Mouse (Mus musculus) embryonic facial prominence, embryonic 13.5 days (tissue): ENCODE data around the gene Bzw1. TPM values are rescaled to one million over a fixed set of nuclear protein-coding genes. Genes with fewer than 3 reads are reported as not detected.
A peak's percentile ranks its signal among the peaks of the same experiment; 100 is the strongest.

Experiments
- ATAC-seq: fragments of 200-750 bp; cut with Nextera tagmentation; 2 replicates; pipeline ENCODE4 v1.8.0; 2017; ENCODE audit warnings: low read depth; ENCODE audit not compliant: insufficient number of reproducible peaks, insufficient read depth, low FRiP score, low TSS enrichment
- H3K27ac ChIP-seq: fragments of 300-500 bp; sonication (generic); 2 replicates; pipeline ENCODE4 v1.5.1; 2015; ENCODE audit warnings: moderate library complexity, mild to moderate bottlenecking, inconsistent platforms
- H3K27me3 ChIP-seq: fragments of 300-500 bp; sonication (generic); 2 replicates; pipeline ENCODE4 v1.6.1; 2015; ENCODE audit warnings: mild to moderate bottlenecking, inconsistent platforms
- H3K36me3 ChIP-seq: fragments of 300-500 bp; sonication (generic); 2 replicates; pipeline ENCODE4 v1.6.1; 2015; ENCODE audit warnings: mild to moderate bottlenecking, inconsistent platforms
- H3K4me1 ChIP-seq: fragments of 300-500 bp; sonication (generic); 2 replicates; pipeline ENCODE4 v1.6.1; 2015; ENCODE audit warnings: inconsistent platforms
- H3K4me2 ChIP-seq: fragments of 300-500 bp; sonication (generic); 2 replicates; pipeline ENCODE4 v1.6.1; 2015; ENCODE audit warnings: moderate library complexity, mild to moderate bottlenecking, inconsistent platforms
- H3K4me3 ChIP-seq: fragments of 300-500 bp; sonication (generic); 2 replicates; pipeline ENCODE4 v1.5.1; 2015; ENCODE audit warnings: mild to moderate bottlenecking, inconsistent platforms
- H3K9ac ChIP-seq: fragments of 300-500 bp; sonication (generic); 2 replicates; pipeline ENCODE4 v1.6.1; 2015; ENCODE audit warnings: mild to moderate bottlenecking, inconsistent platforms
- H3K9me3 ChIP-seq: fragments of 300-500 bp; sonication (generic); 2 replicates; pipeline ENCODE4 v1.6.1; 2016; ENCODE audit warnings: inconsistent platforms
- whole genome bisulfite sequencing: fragments of 180-500 bp; shearing (Covaris S2); methylation state at CpG from one replicate; pipeline ENCODE4 v1.1.7; 2015; ENCODE audit warnings: mixed read lengths; 5-methylcytosine and 5-hydroxymethylcytosine counted together
- polyA plus RNA-seq: library from polyadenylated mRNA; unstranded; fragments of >200 nt; fragmentation: Nextera tagmentation; extraction: Ambion mirVana; gene quantifications from 2 replicates; pipeline ENCODE4 v1.2.1, GENCODE M21; 2015

Gene Bzw1
- polyA plus RNA-seq, 1 experiment from 2014 or later: 384 TPM

- ATAC-seq: no peak
- Histone ChIP-seq H3K9ac (no peak overlapping the region), H3K4me3 (no peak overlapping the region)
These were observed 11.0 kb downstream of the Bzw1 start for GRCm38 (mm10) chr1:58403745-58404144.

DNA sequence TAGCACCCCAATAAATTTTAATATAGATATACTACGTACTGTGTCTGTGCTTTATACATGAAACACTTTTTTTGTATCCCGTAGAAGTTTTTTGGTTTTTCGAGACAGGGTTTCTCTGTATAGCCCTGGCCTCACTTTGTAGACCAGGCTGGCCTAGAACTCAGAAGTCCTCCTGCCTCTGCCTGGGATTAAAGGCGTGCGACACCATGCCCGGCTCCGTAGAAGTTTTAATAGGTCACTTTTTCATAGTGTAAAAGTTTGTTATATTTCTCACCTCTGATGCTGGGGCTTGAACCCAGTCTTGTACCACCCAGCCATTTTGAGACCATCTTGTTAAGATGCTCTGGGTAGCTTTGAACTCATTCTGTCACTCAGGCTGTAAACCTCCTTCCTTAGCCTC is 14.6 kb downstream of the Bzw1 start:
- no peaks in the 10 kb centered on the region for H3K27me3 ChIP-seq
- no peak for ATAC-seq
- H3K27ac ChIP-seq: no peak overlapping the region
- H3K4me3 ChIP-seq: no peak overlapping the region
- peaks cover 77% of the 10 kb centered on the region for H3K36me3 ChIP-seq
- WGBS: 97% methylated on average over 7 of the region's 7 CpGs
- H3K9ac ChIP-seq: no peak overlapping the region
- H3K4me1 ChIP-seq: no peaks in the 10 kb centered on the region
- no peaks in the 10 kb centered on the region for H3K9me3 ChIP-seq
- no peak overlapping the region for H3K4me2 ChIP-seq

More at GRCm38 (mm10) chr1:58403745-58404144, 11.0 kb downstream of the Bzw1 start:
- H3K27ac ChIP-seq: no peak overlapping the region
- H3K4me1 ChIP-seq: no peaks in the 10 kb centered on the region
- peaks cover 83% of the 10 kb centered on the region for H3K36me3 ChIP-seq
- no peaks in the 10 kb centered on the region for H3K27me3 ChIP-seq
- no peaks in the 10 kb centered on the region for H3K9me3 ChIP-seq
- H3K4me2 ChIP-seq: no peak overlapping the region
- WGBS: 95% methylated on average over 5 of the region's 5 CpGs

- Histone ChIP-seq H3K9ac (no peak overlapping the region), H3K27me3 (no peaks in the 10 kb centered on the region), H3K9me3 (no peaks in the 10 kb centered on the region), H3K27ac (no peak overlapping the region), H3K36me3 (peaks cover 77% of the 10 kb centered on the region), H3K4me1 (no peaks in the 10 kb centered on the region), H3K4me3 (no peak overlapping the region), H3K4me2 (no peak overlapping the region)
- WGBS: 82% methylated on average over 6 of the region's 6 CpGs
- ATAC-seq: no peak
These were observed 15.4 kb downstream of the Bzw1 start for GRCm38 (mm10) chr1:58408141-58408540.

- Histone ChIP-seq H3K9ac (no peak overlapping the region), H3K27me3 (no peaks in the 10 kb centered on the region), H3K36me3 (peaks cover 77% of the 10 kb centered on the region), H3K4me1 (no peaks in the 10 kb centered on the region), H3K9me3 (no peaks in the 10 kb centered on the region), H3K27ac (0 out of 2 replicates have a peak overlapping the region, but pooled peaks have one; percentile 16), H3K4me3 (no peak overlapping the region), H3K4me2 (no peak overlapping the region)
- ATAC-seq: no peak
- 81% methylated on average over 5 of the region's 5 CpGs for WGBS
These were observed 17.0 kb downstream of the Bzw1 start for GRCm38 (mm10) chr1:58409553-58410197.

DNA sequence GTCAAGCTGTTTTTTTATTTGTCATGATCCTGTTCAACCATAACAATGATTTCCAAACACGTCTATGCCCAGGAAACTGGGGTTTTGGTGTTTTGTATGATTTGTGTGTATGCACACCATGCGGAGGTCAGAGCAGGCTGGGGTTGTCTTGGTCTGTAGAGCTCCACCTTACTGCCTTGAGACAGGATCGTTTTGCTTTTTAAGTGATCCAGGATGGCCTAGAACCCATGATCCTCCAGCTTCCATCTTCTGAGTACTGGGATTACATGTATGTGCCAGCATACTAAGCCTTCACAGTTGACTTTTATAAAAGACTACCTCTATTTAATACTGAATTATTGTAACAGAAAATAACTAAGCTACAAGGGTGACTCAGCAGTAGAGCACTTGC is 17.5 kb downstream of the Bzw1 start:
- Histone ChIP-seq H3K4me3 (no peak overlapping the region), H3K4me1 (no peaks in the 10 kb centered on the region), H3K27ac (0 out of 2 replicates have a peak overlapping the region, but pooled peaks have one; percentile 16), H3K9ac (no peak overlapping the region), H3K9me3 (no peaks in the 10 kb centered on the region), H3K27me3 (no peaks in the 10 kb centered on the region), H3K4me2 (no peak overlapping the region), H3K36me3 (peaks cover 81% of the 10 kb centered on the region)
- ATAC-seq: no peak
- WGBS: 80% methylated on average over 3 of the region's 3 CpGs

- Histone ChIP-seq H3K27me3 (no peaks in the 10 kb centered on the region), H3K9ac (no peak overlapping the region), H3K4me1 (no peaks in the 10 kb centered on the region), H3K36me3 (peaks cover 81% of the 10 kb centered on the region), H3K4me2 (no peak overlapping the region), H3K4me3 (no peak overlapping the region), H3K9me3 (no peaks in the 10 kb centered on the region), H3K27ac (no peak overlapping the region)
- no peak for ATAC-seq
- WGBS: 92% methylated on average over 7 of the region's 7 CpGs
These were observed 18.1 kb downstream of the Bzw1 start for GRCm38 (mm10) chr1:58410776-58411175.

- Histone ChIP-seq H3K27ac (no peak overlapping the region), H3K27me3 (no peaks in the 10 kb centered on the region), H3K36me3 (peaks cover 90% of the 10 kb centered on the region), H3K4me3 (no peak overlapping the region), H3K9ac (no peak overlapping the region), H3K9me3 (no peaks in the 10 kb centered on the region), H3K4me2 (no peak overlapping the region), H3K4me1 (0 out of 2 replicates have a peak, but pooled peaks cover 2% of the 10 kb centered on the region)
- 32% methylated on average over 1 of the region's 1 CpGs for WGBS
- no peak for ATAC-seq
These were observed 22.7 kb downstream of the Bzw1 start for GRCm38 (mm10) chr1:58415442-58415841.

GRCm38 (mm10) chr1:58416048-58416447 is 23.4 kb downstream of the Bzw1 start:
- no peaks in the 10 kb centered on the region for H3K27me3 ChIP-seq
- H3K36me3 ChIP-seq: peaks cover 87% of the 10 kb centered on the region
- H3K9me3 ChIP-seq: no peaks in the 10 kb centered on the region
- 86% methylated on average over 2 of the region's 2 CpGs for WGBS
- H3K27ac ChIP-seq: no peak overlapping the region
- no peak overlapping the region for H3K4me2 ChIP-seq
- no peak overlapping the region for H3K4me3 ChIP-seq
- ATAC-seq: no peak
- H3K4me1 ChIP-seq: peaks cover 5% of the 10 kb centered on the region
- H3K9ac ChIP-seq: no peak overlapping the region

GRCm38 (mm10) chr1:58420032-58420431 is 27.3 kb downstream of the Bzw1 start:
- Histone ChIP-seq H3K4me2 (no peak overlapping the region; the same call in 1 of the 2 replicates), H3K9me3 (no peaks in the 10 kb centered on the region), H3K27ac (no peak overlapping the region), H3K4me1 (peaks cover 20% of the 10 kb centered on the region), H3K36me3 (peaks cover 57% of the 10 kb centered on the region), H3K9ac (no peak overlapping the region), H3K4me3 (no peak overlapping the region), H3K27me3 (no peaks in the 10 kb centered on the region)
- no peak for ATAC-seq
- 87% methylated on average over 10 of the region's 10 CpGs for WGBS

GRCm38 (mm10) chr1:58420961-58421360 is 28.3 kb downstream of the Bzw1 start:
- H3K27ac ChIP-seq: no peak overlapping the region
- H3K9ac ChIP-seq: no peak overlapping the region
- no peaks in the 10 kb centered on the region for H3K9me3 ChIP-seq
- H3K4me1 ChIP-seq: peaks cover 20% of the 10 kb centered on the region
- H3K4me3 ChIP-seq: peak overlapping the region; percentile 95; the same call in 1 of the 2 replicates
- WGBS: 72% methylated on average over 7 of the region's 7 CpGs
- ATAC-seq: no peak
- H3K4me2 ChIP-seq: peak overlapping the region; percentile 83
- peaks cover 49% of the 10 kb centered on the region for H3K36me3 ChIP-seq
- H3K27me3 ChIP-seq: no peaks in the 10 kb centered on the region

GRCm38 (mm10) chr1:58422879-58423278 is 30.2 kb downstream of the Bzw1 start:
- H3K27ac ChIP-seq: peak overlapping the region; percentile 99
- WGBS: 6% methylated on average over 13 of the region's 13 CpGs
- peaks cover 20% of the 10 kb centered on the region for H3K4me1 ChIP-seq
- no peaks in the 10 kb centered on the region for H3K27me3 ChIP-seq
- peaks cover 31% of the 10 kb centered on the region for H3K36me3 ChIP-seq
- no peaks in the 10 kb centered on the region for H3K9me3 ChIP-seq
- H3K9ac ChIP-seq: peak overlapping the region; percentile 100
- ATAC-seq: no peak
- H3K4me3 ChIP-seq: peak overlapping the region; percentile 95
- peak overlapping the region; percentile 83 for H3K4me2 ChIP-seq
